Mouse (Mus musculus) c-Kit-negative CD71-positive TER-119-positive erythroid progenitor cells, embryonic 14.5 days (primary cell): Measurements from ENCODE around the gene Fam110c.
"Not testable (repeated sequence)": the region's sequence is repeated elsewhere in the genome, so short reads cannot be mapped to it uniquely, and the experiment has no call there.

Experiments used
- DNase-seq: peaks from one replicate; pipeline ENCODE4 v3.0.0-alpha.2; 2013; ENCODE audit warnings: low read depth, low spot score

Gene Fam110c

GRCm38 (mm10) chr12:31073412-31074354 lies at the start of gene Fam110c:
Fam110c (plus strand) TSS chr12:31073861.
- DNase-seq = no peak

GRCm38 (mm10) chr12:31026423-31026822 lies 47.2 kb upstream of the Fam110c start:
- DNase-seq = no peak

DNA sequence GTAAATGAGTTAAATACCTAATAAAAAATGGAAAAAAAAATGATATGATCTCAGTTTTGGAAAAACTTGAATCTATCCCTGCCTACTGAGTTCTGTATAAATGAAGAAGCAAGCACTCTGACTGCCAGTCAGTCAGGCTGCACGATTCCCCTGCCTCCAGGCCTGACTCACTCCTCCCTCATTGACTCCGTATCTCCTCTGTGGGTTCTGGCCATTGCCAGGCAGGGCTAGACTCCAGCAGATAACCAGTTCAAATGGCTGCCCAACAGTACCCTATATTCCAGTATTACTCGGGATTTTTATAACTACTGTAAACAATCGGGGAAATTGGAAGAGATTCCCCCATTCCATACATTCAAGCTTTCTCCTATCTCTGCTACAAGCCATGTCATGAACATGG lies 21.6 kb upstream of the Fam110c start:
- no peak for DNase-seq

DNA sequence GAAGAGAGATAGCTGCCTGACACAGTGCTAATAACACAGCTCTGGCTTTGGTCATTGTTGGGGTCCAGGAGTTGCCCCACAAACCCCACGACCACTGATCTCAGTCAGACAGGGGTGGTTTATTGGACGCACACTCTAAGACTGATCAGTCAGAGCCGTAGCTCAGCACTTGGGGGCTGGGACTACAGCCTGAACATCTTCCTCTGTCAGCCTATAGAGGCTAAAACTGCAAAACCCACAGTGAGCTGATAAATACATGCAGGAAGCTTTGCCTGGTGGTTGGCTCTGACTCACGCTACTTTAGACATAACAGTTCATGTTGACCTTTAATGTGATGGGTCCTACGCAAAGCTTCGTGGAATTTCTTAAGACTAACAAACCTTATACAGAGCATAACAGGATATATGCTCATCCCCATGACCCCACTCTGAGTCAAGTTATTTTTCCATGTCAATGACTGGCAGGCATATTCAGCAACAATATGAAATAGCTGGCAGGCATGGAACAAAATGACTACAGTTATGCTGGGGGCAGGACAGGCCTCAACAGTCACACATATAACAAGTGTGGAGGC lies 17.3 kb upstream of the Fam110c start:
- DNase-seq = no peak

DNA sequence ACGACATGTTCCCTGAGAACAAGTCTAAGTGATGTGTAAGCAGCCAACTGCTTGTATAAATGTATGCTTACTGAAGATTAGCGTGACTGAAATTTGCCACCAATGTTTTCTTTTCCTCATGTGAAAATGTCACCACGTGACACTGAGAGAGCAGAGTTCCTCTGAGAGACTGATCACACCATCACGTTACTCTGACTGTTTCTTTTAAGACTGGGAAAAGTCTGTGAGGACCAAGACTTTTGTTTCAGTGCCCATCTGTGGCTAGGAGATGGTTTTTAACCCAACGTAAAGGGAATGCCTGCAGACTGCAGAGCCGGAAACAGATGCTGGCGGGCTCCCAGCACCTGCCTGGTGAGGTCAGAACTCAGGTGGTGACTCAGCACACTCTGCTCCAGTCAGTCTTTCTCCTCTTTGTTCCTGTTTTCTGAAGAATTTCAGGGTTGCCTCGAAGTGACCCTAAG lies 14.2 kb upstream of the Fam110c start:
- DNase-seq = no peak

- DNase-seq = no peak
These were observed 13.4 kb upstream of the Fam110c start for GRCm38 (mm10) chr12:31060245-31060644.

GRCm38 (mm10) chr12:31071222-31071621 lies 2.4 kb upstream of the Fam110c start:
- no peak for DNase-seq

- not testable (repeated sequence) for DNase-seq
These were observed 710 bp downstream of the Fam110c start for GRCm38 (mm10) chr12:31074355-31074786.

DNA sequence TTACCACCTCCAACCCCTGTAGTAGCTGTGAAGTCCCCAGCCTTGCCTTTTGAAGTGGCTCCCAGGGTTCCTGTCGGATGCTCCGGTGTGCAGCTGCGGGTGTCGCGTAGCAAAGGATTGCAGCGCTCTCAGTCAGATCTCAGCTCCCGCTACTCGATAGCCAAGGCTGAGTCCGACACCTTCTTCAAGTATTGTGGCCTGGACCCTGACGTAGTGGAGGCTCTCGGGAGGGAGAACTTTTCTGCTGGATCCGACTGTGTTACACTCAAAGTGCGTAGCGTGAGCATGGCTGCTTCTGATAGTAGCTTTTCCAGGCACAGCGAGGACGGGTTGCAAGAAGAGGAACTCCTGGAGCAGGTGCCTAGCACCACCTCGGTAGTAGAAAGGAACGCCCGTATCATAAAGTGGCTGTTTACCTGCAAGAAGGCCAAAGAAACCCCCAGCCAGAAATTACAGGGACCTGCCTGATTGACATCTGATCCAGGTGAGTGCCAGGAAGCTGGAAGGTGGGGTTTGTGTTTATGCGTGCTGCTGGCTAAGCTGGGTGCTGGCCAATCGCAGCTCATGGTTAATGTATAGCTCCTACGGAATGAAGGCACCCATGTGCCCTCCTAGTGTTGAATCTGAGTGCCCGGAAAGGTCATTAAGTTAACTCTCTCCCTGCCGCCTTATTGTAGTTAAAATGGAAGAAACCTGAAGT lies 1.3 kb downstream of the Fam110c start:
- DNase-seq = no peak

GRCm38 (mm10) chr12:31077020-31077419 lies 3.4 kb downstream of the Fam110c start:
- DNase-seq = no peak

DNA sequence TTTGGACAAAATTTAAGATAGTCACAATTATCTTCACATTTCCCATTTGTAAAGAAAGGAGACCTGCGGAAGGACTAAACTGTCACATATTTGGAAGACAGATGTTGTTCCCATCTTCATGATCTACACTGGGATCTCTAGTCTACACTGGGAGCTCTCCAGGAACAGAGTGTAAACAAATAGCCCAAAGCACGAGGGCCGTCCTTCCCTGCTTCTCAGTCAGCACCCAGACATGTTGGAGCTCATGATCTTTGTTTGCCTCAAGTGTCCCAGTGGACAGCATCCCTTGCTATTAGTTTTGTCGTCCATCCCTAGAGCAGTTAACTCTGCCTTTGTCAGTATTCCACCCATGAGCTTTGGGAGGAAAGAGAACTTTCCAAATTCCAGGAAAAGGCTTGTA lies 4.4 kb downstream of the Fam110c start:
- no peak for DNase-seq

GRCm38 (mm10) chr12:31080352-31080751 lies 6.7 kb downstream of the Fam110c start:
- DNase-seq = no peak

GRCm38 (mm10) chr12:31080890-31081554 lies 7.4 kb downstream of the Fam110c start:
- DNase-seq = no peak

DNA sequence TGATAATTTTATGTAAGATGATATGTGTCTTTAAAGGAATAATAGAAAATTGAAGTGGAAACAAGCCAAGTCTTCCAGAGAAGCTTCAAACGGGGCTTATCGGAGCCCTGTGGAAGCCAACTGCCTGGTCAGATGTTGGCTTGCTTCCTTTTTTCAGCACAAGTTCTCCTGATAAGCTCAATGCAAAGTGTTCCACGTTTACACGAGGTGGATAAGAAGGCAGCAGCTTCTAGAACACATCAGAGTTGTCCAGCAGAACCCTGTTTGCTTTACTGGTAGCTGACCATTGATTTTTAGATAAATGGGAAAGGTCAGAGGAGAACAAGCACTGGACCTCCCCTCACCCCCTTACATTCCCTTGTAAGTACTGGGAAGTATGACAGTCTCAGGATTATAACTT lies 9.3 kb downstream of the Fam110c start:
- no peak for DNase-seq

GRCm38 (mm10) chr12:31083407-31083806 lies 9.7 kb downstream of the Fam110c start:
- DNase-seq = no peak

DNA sequence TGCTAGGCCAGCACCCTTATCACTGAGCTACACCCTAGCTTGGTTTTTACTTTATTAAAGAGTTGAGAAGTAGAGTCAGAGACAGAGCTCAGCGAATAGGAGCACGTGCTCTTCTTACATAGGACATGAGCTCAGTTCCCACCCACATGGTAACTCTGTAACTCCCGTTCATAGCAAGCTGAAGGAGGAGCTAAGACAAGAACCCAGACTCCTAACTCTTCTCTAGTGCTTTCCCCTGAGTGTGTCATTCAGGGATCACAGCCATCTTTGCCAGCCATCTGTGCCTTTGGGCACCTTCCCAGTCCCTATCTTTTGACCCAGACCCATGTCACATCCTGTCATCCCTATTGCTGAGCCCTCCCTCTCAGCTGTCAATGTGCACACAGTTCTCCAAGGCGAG lies 13.4 kb downstream of the Fam110c start:
- no peak for DNase-seq

DNA sequence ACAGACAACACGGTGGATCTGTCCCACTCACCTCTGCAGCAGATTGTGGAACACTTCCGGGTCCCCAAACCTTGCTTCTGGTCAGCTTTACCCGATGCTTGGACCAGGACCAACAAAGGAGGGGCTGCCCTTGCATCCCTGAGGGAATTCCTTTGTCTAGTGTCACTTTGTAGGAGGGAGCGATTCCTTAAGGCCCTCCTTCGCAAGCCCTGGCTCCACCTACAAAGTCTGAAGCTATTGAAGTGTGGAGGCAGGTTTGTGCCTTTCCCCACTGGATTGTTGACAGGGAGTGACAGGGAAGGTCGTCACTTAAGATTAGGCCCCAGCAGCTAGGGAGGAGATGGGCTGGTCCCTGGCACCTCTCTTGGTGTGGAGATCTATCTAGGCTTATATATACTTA lies 16.7 kb downstream of the Fam110c start:
- DNase-seq = no peak

- DNase-seq = no peak
These were observed 17.4 kb downstream of the Fam110c start for GRCm38 (mm10) chr12:31090882-31091640.

DNA sequence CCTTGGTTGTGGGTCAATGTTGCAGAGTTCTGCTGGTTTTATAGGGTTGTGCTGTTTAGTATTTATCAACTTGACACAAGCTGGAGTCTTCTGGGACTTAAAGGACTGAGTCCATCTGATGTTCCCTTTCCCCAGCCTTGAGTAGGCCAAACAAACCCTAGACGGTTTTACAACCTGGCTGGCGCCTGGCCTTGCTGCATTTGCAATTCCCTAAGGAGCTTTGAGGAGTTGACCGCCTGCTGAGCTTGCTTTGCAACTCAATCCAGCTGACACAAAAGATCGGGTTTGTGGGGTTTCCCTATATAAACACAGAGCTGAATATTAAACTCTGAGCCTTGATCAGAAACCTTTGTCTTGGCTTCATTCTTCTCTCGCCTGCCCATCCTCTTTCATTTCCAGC lies 18.8 kb downstream of the Fam110c start:
- no peak for DNase-seq

DNA sequence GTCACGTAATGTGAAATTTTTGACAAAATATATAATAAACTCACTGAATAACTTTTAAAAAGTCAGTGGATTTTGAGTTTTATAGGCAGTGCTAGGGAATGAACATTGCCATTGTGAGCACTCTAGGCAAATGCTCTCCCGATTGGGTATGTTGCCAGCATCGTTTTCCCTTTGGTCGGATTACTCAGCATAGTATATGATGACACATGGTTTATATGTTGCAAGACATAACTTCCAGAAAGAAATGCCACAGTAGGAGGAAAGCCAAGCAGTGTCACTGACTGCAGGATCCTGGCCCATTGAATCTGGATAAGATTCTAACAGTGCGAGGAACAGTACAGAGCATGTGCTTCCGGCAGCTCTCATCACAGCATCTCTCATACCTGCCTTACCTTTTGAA lies 23.5 kb downstream of the Fam110c start:
- DNase-seq = no peak

DNA sequence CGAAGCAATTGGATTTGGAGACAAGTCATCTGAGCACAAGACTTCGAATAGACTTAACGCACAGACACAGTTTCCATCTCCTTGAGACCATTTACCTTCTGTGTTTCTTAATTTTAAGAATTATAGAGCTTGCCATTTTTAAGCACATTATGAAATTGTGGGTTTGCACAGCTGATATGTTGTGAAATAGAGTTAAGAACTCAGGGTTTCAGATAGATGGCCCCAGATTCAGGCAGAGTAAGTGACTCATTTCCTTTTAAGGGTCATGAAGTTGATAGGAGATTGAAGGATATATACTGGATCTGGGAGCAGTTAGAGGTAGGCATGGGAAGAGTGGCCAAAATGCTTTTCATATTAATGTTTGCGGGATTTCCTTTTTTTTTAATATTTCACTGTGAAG lies 27.5 kb downstream of the Fam110c start:
- DNase-seq = no peak
